In the genomic region with DNA sequence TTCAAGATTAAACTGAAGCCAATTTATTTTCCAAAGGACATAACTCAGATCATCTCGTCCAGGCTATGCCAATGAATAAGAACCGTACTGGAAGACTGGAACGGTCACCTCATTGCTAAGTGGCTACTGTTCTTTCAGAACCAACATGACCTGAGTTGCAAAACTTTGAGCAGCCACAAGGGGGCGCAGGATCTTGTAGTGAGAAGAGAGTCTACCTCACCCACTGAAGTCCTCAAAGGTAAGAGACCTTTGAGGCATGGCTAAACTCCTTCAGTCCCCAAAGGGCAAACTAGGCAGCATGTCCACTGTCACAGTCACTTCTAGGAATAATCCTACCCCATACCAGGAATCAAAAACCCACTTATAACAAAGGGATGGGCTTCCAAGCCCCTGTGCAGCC, we compare ENCODE assay signal across 9 mouse cellular contexts. TPM values are rescaled to one million over a fixed set of nuclear protein-coding genes. Genes with fewer than 3 reads are reported as not detected.
A peak's percentile ranks its signal among the peaks of the same experiment; 100 is the strongest.
DNase-seq lines count a peak whose midpoint lies in the region; ATAC-seq and TF ChIP-seq lines count a peak whose summit lies in the region.
"Had no signal": no experiment of that assay in that cellular context is flagged by ENCODE, and none has a peak within 500 bp of the region (broad histone marks: within the 10 kb centered on the region; RNA-seq: fewer than 3 reads in every experiment).

No protein-coding gene starts in this region.

- H3K4me2 ChIP-seq in intestine, embryonic 14.5 days (ENCODE audit: low read length): no peak overlapping the region
- no peak overlapping the region for H3K4me2 ChIP-seq in intestine, embryonic 15.5 days (replicated peaks)
- no peak overlapping the region for H3K4me2 ChIP-seq in embryonic facial prominence, embryonic 11.5 days (ENCODE audit: low read depth, low read length)
- no peak overlapping the region for H3K4me2 ChIP-seq in hindbrain, postnatal 0 days (ENCODE audit: low read depth, low read length)
- H3K4me2 ChIP-seq: embryonic facial prominence, embryonic 13.5 days had no signal

- no peak overlapping the region for H3K27ac ChIP-seq in intestine, embryonic 14.5 days (ENCODE audit: low read depth)
- H3K27ac ChIP-seq in intestine, embryonic 15.5 days: no peak overlapping the region
- no peak overlapping the region for H3K27ac ChIP-seq in embryonic facial prominence, embryonic 11.5 days (replicated peaks; ENCODE audit: low read depth, low read length)
- no peak overlapping the region for H3K27ac ChIP-seq in hindbrain, postnatal 0 days
- H3K27ac ChIP-seq: embryonic facial prominence, embryonic 13.5 days had no signal

- no peaks in the 10 kb centered on the region for H3K27me3 ChIP-seq in intestine, embryonic 14.5 days (replicated peaks; ENCODE audit: control insufficient read depth, insufficient read depth, low read length)
- no peaks in the 10 kb centered on the region for H3K27me3 ChIP-seq in intestine, embryonic 15.5 days (replicated peaks)
- H3K27me3 ChIP-seq in embryonic facial prominence, embryonic 11.5 days (ENCODE audit: control insufficient read depth, insufficient read depth, low read length): no peaks in the 10 kb centered on the region
- no peaks in the 10 kb centered on the region for H3K27me3 ChIP-seq in hindbrain, postnatal 0 days (ENCODE audit: insufficient read depth, low read length)
- H3K27me3 ChIP-seq: embryonic facial prominence, embryonic 13.5 days had no signal

- peaks cover 2% of the 10 kb centered on the region; the same call in 1 of the 2 replicates for H3K9me3 ChIP-seq in intestine, embryonic 14.5 days (ENCODE audit: control insufficient read depth, low read length)
- H3K9me3 ChIP-seq in intestine, embryonic 15.5 days: no peaks in the 10 kb centered on the region
- no peaks in the 10 kb centered on the region for H3K9me3 ChIP-seq in embryonic facial prominence, embryonic 11.5 days (replicated peaks; ENCODE audit: control insufficient read depth, low read length)
- no peaks in the 10 kb centered on the region for H3K9me3 ChIP-seq in hindbrain, postnatal 0 days (ENCODE audit: low read length)
- H3K9me3 ChIP-seq: embryonic facial prominence, embryonic 13.5 days had no signal

- WGBS in intestine, embryonic 14.5 days: 36% methylated on average over 4 of the region's 4 CpGs
- WGBS in intestine, embryonic 15.5 days: 38% methylated on average over 4 of the region's 4 CpGs
- 39% methylated on average over 4 of the region's 4 CpGs for WGBS in embryonic facial prominence, embryonic 11.5 days
- 41% methylated on average over 4 of the region's 4 CpGs for WGBS in hindbrain, postnatal 0 days

- intact Hi-C loops in left cerebral cortex, postnatal 36 days (cut with DNase I): loop anchor here (5.0 kb wide), 1 partner anchor 67 kb away; no protein-coding TSS in a partner anchor

- TF ChIP-seq CTCF in hindbrain, postnatal 0 days (IDR thresholded peaks at IDR 0.05; ENCODE audit: low read depth): peak; percentile 90

- no peaks in the 10 kb centered on the region for H3K4me1 ChIP-seq in intestine, embryonic 14.5 days (replicated peaks; ENCODE audit: control insufficient read depth, insufficient read depth, low read length)
- H3K4me1 ChIP-seq in intestine, embryonic 15.5 days (replicated peaks): no peaks in the 10 kb centered on the region
- no peaks in the 10 kb centered on the region for H3K4me1 ChIP-seq in embryonic facial prominence, embryonic 11.5 days (ENCODE audit: control insufficient read depth, insufficient read depth, low read length)
- no peaks in the 10 kb centered on the region for H3K4me1 ChIP-seq in hindbrain, postnatal 0 days (ENCODE audit: insufficient read depth, low read length)
- H3K4me1 ChIP-seq: embryonic facial prominence, embryonic 13.5 days had no signal

- peaks cover 22% of the 10 kb centered on the region for H3K36me3 ChIP-seq in intestine, embryonic 14.5 days (ENCODE audit: control insufficient read depth, insufficient read depth, low read length)
- 0 out of 2 replicates have a peak, but pooled peaks cover 3% of the 10 kb centered on the region for H3K36me3 ChIP-seq in intestine, embryonic 15.5 days
- no peaks in the 10 kb centered on the region for H3K36me3 ChIP-seq in embryonic facial prominence, embryonic 11.5 days (replicated peaks; ENCODE audit: control insufficient read depth, insufficient read depth, low read depth, low read length)
- H3K36me3 ChIP-seq in hindbrain, postnatal 0 days (ENCODE audit: insufficient read depth, low read length): peaks cover 39% of the 10 kb centered on the region

- no peak for ATAC-seq in intestine, embryonic 14.5 days (replicated peaks; ENCODE audit: low FRiP score, low TSS enrichment, low read depth)
- ATAC-seq in intestine, embryonic 15.5 days: no peak
- no peak for ATAC-seq in embryonic facial prominence, embryonic 11.5 days (replicated peaks; ENCODE audit: insufficient number of reproducible peaks, low FRiP score, low TSS enrichment, low read depth)
- no peak for ATAC-seq in hindbrain, postnatal 0 days

- peak; percentile 96 for DNase-seq in intestine, embryonic 14.5 days (ENCODE audit: low spot score)
- peak; percentile 89 to 92 for DNase-seq in adrenal gland, postnatal 36 days
- DNase-seq in embryonic facial prominence, embryonic 11.5 days (ENCODE audit: low spot score): peak; percentile 90
- peak; percentile 90 for DNase-seq in hindbrain, postnatal 0 days (ENCODE audit: low spot score)
- peak; percentile 71 to 75 for DNase-seq in left cerebral cortex, postnatal 36 days (ENCODE audit: low spot score in 2 of 2)
- peak; percentile 78 for DNase-seq in ovary, postnatal 10 days (ENCODE audit: low spot score)
- DNase-seq in thymus, postnatal 0 days (ENCODE audit: low spot score): peak; percentile 76

- no peak overlapping the region for H3K4me3 ChIP-seq in intestine, embryonic 14.5 days (ENCODE audit: low read depth, low read length)
- H3K4me3 ChIP-seq in intestine, embryonic 15.5 days (replicated peaks): no peak overlapping the region
- H3K4me3 ChIP-seq in embryonic facial prominence, embryonic 11.5 days (ENCODE audit: low read depth, low read length): no peak overlapping the region
- H3K4me3 ChIP-seq in hindbrain, postnatal 0 days (ENCODE audit: low read length): no peak overlapping the region
- H3K4me3 ChIP-seq: embryonic facial prominence, embryonic 13.5 days had no signal

- H3K9ac ChIP-seq in intestine, embryonic 14.5 days (ENCODE audit: low read length): no peak overlapping the region
- no peak overlapping the region for H3K9ac ChIP-seq in intestine, embryonic 15.5 days
- H3K9ac ChIP-seq in embryonic facial prominence, embryonic 11.5 days (replicated peaks; ENCODE audit: low read length): no peak overlapping the region
- no peak overlapping the region for H3K9ac ChIP-seq in hindbrain, postnatal 0 days (replicated peaks; ENCODE audit: low read length)
- H3K9ac ChIP-seq: embryonic facial prominence, embryonic 13.5 days had no signal

RNA-seq across cellular contexts. Expression of a gene that starts 23.0 kb away (rescaled TPM):
- polyA plus RNA-seq in intestine, embryonic 14.5 days (2014; fragmentation: Nextera tagmentation; extraction: Ambion mirVana): 0.50 and 0.98 TPM in 2 replicates
- 0.44 and 0.72 TPM in 2 replicates for polyA plus RNA-seq in intestine, embryonic 15.5 days (2015; fragmentation: Nextera tagmentation; extraction: Ambion mirVana)
- 10 to 100 TPM; 21.9 to 46.0 TPM for total RNA-seq in adrenal gland, postnatal 36 days (2021)
- polyA plus RNA-seq in embryonic facial prominence, embryonic 11.5 days (2014; fragmentation: Nextera tagmentation; extraction: Ambion mirVana): not detected in 2 replicates
- total RNA-seq in hindbrain, postnatal 0 days (2014; rRNA removed): not detected in 2 replicates
- 0.08 TPM in 2 replicates for polyA plus RNA-seq in hindbrain, postnatal 0 days (2015; fragmentation: Nextera tagmentation; extraction: Ambion mirVana)
- total RNA-seq in left cerebral cortex, postnatal 36 days (2021): under 1 TPM; 0.32 to 0.34 TPM
- 0.05 and 0.06 TPM in 2 replicates for polyA plus RNA-seq in thymus, postnatal 0 days (2015; fragmentation: Nextera tagmentation; extraction: Ambion mirVana)
- polyA plus RNA-seq: embryonic facial prominence, embryonic 13.5 days had no signal

RNA-seq across cellular contexts. Expression of a gene that starts 44.2 kb away (rescaled TPM):
- polyA plus RNA-seq in intestine, embryonic 14.5 days (2014; fragmentation: Nextera tagmentation; extraction: Ambion mirVana): 31.5 and 32.5 TPM in 2 replicates
- 57.0 and 66.9 TPM in 2 replicates for polyA plus RNA-seq in intestine, embryonic 15.5 days (2015; fragmentation: Nextera tagmentation; extraction: Ambion mirVana)
- 10 to 100 TPM; 21.1 to 22.7 TPM for total RNA-seq in adrenal gland, postnatal 36 days (2021)
- polyA plus RNA-seq in embryonic facial prominence, embryonic 11.5 days (2014; fragmentation: Nextera tagmentation; extraction: Ambion mirVana): 12.2 and 13.3 TPM in 2 replicates
- total RNA-seq in hindbrain, postnatal 0 days (2014; rRNA removed): 30.8 and 38.3 TPM in 2 replicates
- 20.4 and 21.4 TPM in 2 replicates for polyA plus RNA-seq in hindbrain, postnatal 0 days (2015; fragmentation: Nextera tagmentation; extraction: Ambion mirVana)
- total RNA-seq in left cerebral cortex, postnatal 36 days (2021): 10 to 100 TPM; 11.6 to 14.2 TPM
- 3.7 and 4.5 TPM in 2 replicates for polyA plus RNA-seq in thymus, postnatal 0 days (2015; fragmentation: Nextera tagmentation; extraction: Ambion mirVana)
